In genomic region chr2:162504850-162505249, GRCm38 (mm10) we compare ENCODE assay signal across 15 mouse cellular contexts.
"Had no signal": no experiment of that assay in that cellular context is flagged by ENCODE, and none has a peak within 500 bp of the region (broad histone marks: within the 10 kb centered on the region; RNA-seq: fewer than 3 reads in every experiment).

No protein-coding gene starts in this region.

- H3K9me3 ChIP-seq: limb, embryonic 15.5 days; midbrain, embryonic 10.5 days; midbrain, embryonic 15.5 days; neural tube, embryonic 13.5 days; stomach, embryonic 15.5 days had no signal

- ATAC-seq: intestine, postnatal 0 days; liver, embryonic 12.5 days; midbrain, embryonic 15.5 days had no signal

- DNase-seq: kidney, postnatal 25 days; lung, embryonic 14.5 days; lung, postnatal 10 days; lung, postnatal 4 days; retina, postnatal 1 day; thymus, adult 2 months; thymus, postnatal 25 days had no signal

- H3K4me2 ChIP-seq: limb, embryonic 15.5 days; liver, embryonic 12.5 days; lung, embryonic 14.5 days; midbrain, embryonic 15.5 days; neural tube, embryonic 13.5 days; stomach, embryonic 15.5 days had no signal

- H3K27me3 ChIP-seq: limb, embryonic 15.5 days; liver, embryonic 12.5 days; midbrain, embryonic 15.5 days; stomach, embryonic 15.5 days had no signal

- H3K4me1 ChIP-seq: limb, embryonic 15.5 days; liver, embryonic 12.5 days; stomach, embryonic 15.5 days had no signal

- H3K4me3 ChIP-seq: layer of hippocampus, adult 2 months; limb, embryonic 15.5 days; liver, embryonic 12.5 days; midbrain, embryonic 10.5 days; midbrain, embryonic 15.5 days; neural tube, embryonic 13.5 days; stomach, embryonic 15.5 days had no signal

- H3K36me3 ChIP-seq: limb, embryonic 15.5 days; liver, embryonic 12.5 days; midbrain, embryonic 10.5 days; midbrain, embryonic 15.5 days; neural tube, embryonic 13.5 days; stomach, embryonic 15.5 days had no signal

- H3K27ac ChIP-seq: layer of hippocampus, adult 2 months; limb, embryonic 15.5 days; liver, embryonic 12.5 days; midbrain, embryonic 10.5 days; midbrain, embryonic 15.5 days; neural tube, embryonic 13.5 days; stomach, embryonic 15.5 days had no signal

- H3K9ac ChIP-seq: limb, embryonic 15.5 days; liver, embryonic 12.5 days; lung, embryonic 14.5 days; midbrain, embryonic 15.5 days; neural tube, embryonic 13.5 days; stomach, embryonic 15.5 days had no signal
